Mouse (Mus musculus): ENCODE measurements around the gene Fndc3b.

GRCm38 (mm10) chr3:27505582-27505981 is 205.5 kb downstream of the Fndc3b start:
- TF ChIP-seq CTCF (IDR thresholded peaks at IDR 0.05; ENCODE audit: low read depth) (no peak), EP300 (IDR thresholded peaks at IDR 0.05; ENCODE audit: low read depth) (no peak)
